Mouse (Mus musculus) frontal cortex, postnatal 10 days (tissue): ENCODE measurements at regions not wholly inside any gene's neighbourhood (a gene's known extent, or its start where the extent isn't known, plus 50 kb on each side); places are given as distances from the start of the nearest gene placed in this dataset.
"Not testable (repeated sequence)": the region's sequence is repeated elsewhere in the genome, so short reads cannot be mapped to it uniquely, and the experiment has no call there.

Experiments
- DNase-seq, 2 experiments: peaks; one replicate each; pipeline ENCODE4 v3.0.0; 2022; ENCODE audit warnings: low spot score in 2 of 2, mixed read lengths in 1 of 2

- DNase-seq = no peak
These were observed 175.5 kb upstream of the Pkdcc start for GRCm38 (mm10) chr17:83039563-83039962.

- no peak for DNase-seq
These were observed 170.6 kb upstream of the Pkdcc start for GRCm38 (mm10) chr17:83044515-83044914.

GRCm38 (mm10) chr17:83049972-83050535, 165.0 kb upstream of the Pkdcc start:
- DNase-seq = no peak

GRCm38 (mm10) chr17:83050591-83051197, 164.4 kb upstream of the Pkdcc start:
- DNase-seq = no peak

- DNase-seq = no peak
These were observed 162.4 kb upstream of the Pkdcc start for GRCm38 (mm10) chr17:83052613-83053140.

- no peak for DNase-seq
These were observed 157.3 kb upstream of the Pkdcc start for GRCm38 (mm10) chr17:83057832-83058231.

GRCm38 (mm10) chr17:83061843-83062242, 153.2 kb upstream of the Pkdcc start:
- DNase-seq = no peak

GRCm38 (mm10) chr17:83063848-83064247, 151.2 kb upstream of the Pkdcc start:
- DNase-seq = no peak

- not testable (repeated sequence) for DNase-seq
These were observed 150.7 kb upstream of the Pkdcc start for GRCm38 (mm10) chr17:83064376-83064775.

GRCm38 (mm10) chr17:83069246-83069645, 145.8 kb upstream of the Pkdcc start:
- no peak for DNase-seq

- DNase-seq = no peak
These were observed 143.3 kb upstream of the Pkdcc start for GRCm38 (mm10) chr17:83071746-83072145.

- no peak for DNase-seq
These were observed 142.9 kb upstream of the Pkdcc start for GRCm38 (mm10) chr17:83072175-83072574.

GRCm38 (mm10) chr17:83074893-83075292, 140.2 kb upstream of the Pkdcc start:
- no peak for DNase-seq

GRCm38 (mm10) chr17:83077737-83078600, 137.1 kb upstream of the Pkdcc start:
- DNase-seq = no peak

GRCm38 (mm10) chr17:83078601-83079360, 136.3 kb upstream of the Pkdcc start:
- DNase-seq = no peak

GRCm38 (mm10) chr17:83079361-83079685, 135.8 kb upstream of the Pkdcc start:
- no peak for DNase-seq

- no peak for DNase-seq
These were observed 133.4 kb upstream of the Pkdcc start for GRCm38 (mm10) chr17:83081729-83082128.

GRCm38 (mm10) chr17:83083521-83083920, 131.6 kb upstream of the Pkdcc start:
- DNase-seq = no peak

GRCm38 (mm10) chr17:83085792-83086475, 129.2 kb upstream of the Pkdcc start:
- no peak for DNase-seq

- no peak for DNase-seq
These were observed 128.4 kb upstream of the Pkdcc start for GRCm38 (mm10) chr17:83086703-83087102.

GRCm38 (mm10) chr17:83088471-83088870, 126.6 kb upstream of the Pkdcc start:
- no peak for DNase-seq
